Mouse (Mus musculus) ES-Bruce4 (cell line): ENCODE measurements at regions not wholly inside any gene's neighbourhood (a gene's known extent, or its start where the extent isn't known, plus 50 kb on each side); places are given as distances from the start of the nearest gene placed in this dataset.

Source experiments
- CTCF ChIP-seq: IDR thresholded peaks from one replicate; pipeline ENCODE4 v1.8.1; 2011; ENCODE audit warnings: low read depth, low read length
- EP300 ChIP-seq: IDR thresholded peaks from 2 replicates; pipeline ENCODE4 v1.6.1; 2011; ENCODE audit warnings: low read depth, low read length; ENCODE audit not compliant: insufficient read depth
- POLR2A ChIP-seq: IDR thresholded peaks from one replicate; pipeline ENCODE4 v1.8.1; 2011; ENCODE audit warnings: low read length; ENCODE audit not compliant: insufficient read depth

- TF ChIP-seq CTCF (no peak), EP300 (no peak), POLR2A (no peak)
Measured at GRCm38 (mm10) chr16:87133874-87134273, 220.1 kb upstream of the N6amt1 start.
